Comparison of ENCODE assay signal across 15 mouse cellular contexts in the genomic region with DNA sequence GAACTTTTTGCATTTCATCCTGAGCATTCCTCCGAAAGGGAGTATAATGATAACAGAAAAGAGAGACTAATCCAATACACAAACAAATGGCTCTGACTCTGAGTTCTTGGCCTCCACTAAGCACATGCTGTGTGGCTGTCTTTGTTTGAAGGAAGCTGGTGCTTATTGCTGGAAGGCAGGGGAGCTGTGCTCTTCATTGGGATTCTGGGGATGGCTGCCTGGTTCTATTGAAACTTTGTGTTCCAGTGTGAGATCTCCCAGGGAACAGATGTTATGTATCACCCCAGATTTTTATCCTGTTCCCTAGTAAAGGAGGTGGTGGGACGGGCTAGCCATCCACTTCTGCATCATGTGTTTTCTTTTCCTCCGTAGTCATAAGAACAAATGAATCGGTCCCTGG.
DNase-seq lines count a peak whose midpoint lies in the region; ATAC-seq and TF ChIP-seq lines count a peak whose summit lies in the region.
"Had no signal": no experiment of that assay in that cellular context is flagged by ENCODE, and none has a peak within 500 bp of the region (broad histone marks: within the 10 kb centered on the region; RNA-seq: fewer than 3 reads in every experiment).

No protein-coding gene starts in this region.

- no peaks in the 10 kb centered on the region for H3K27me3 ChIP-seq in kidney, postnatal 0 days (ENCODE audit: insufficient read depth, low read length)
- H3K27me3 ChIP-seq in forebrain, embryonic 13.5 days, result no peaks in the 10 kb centered on the region
- H3K27me3 ChIP-seq in hindbrain, embryonic 13.5 days, result no peaks in the 10 kb centered on the region
- H3K27me3 ChIP-seq in midbrain, embryonic 15.5 days (replicated peaks), result no peaks in the 10 kb centered on the region
- H3K27me3 ChIP-seq: stomach, embryonic 15.5 days had no signal

- H3K4me2 ChIP-seq in kidney, postnatal 0 days (ENCODE audit: low read length), result no peak overlapping the region
- no peak overlapping the region for H3K4me2 ChIP-seq in forebrain, embryonic 13.5 days
- H3K4me2 ChIP-seq in hindbrain, embryonic 13.5 days, result no peak overlapping the region
- H3K4me2 ChIP-seq in midbrain, embryonic 15.5 days, result no peak overlapping the region
- H3K4me2 ChIP-seq: stomach, embryonic 15.5 days had no signal

- no peak overlapping the region for H3K4me3 ChIP-seq in kidney, postnatal 0 days (replicated peaks; ENCODE audit: low read depth, low read length)
- no peak overlapping the region for H3K4me3 ChIP-seq in forebrain, embryonic 13.5 days
- H3K4me3 ChIP-seq in hindbrain, embryonic 13.5 days, result no peak overlapping the region
- H3K4me3 ChIP-seq in midbrain, embryonic 15.5 days, result no peak overlapping the region
- H3K4me3 ChIP-seq: erythroblast, embryonic 14.5 days; stomach, embryonic 15.5 days had no signal

- no peak overlapping the region for H3K9ac ChIP-seq in kidney, postnatal 0 days (ENCODE audit: low read depth, low read length)
- H3K9ac ChIP-seq in forebrain, embryonic 13.5 days, result no peak overlapping the region
- H3K9ac ChIP-seq in hindbrain, embryonic 13.5 days, result no peak overlapping the region
- H3K9ac ChIP-seq in midbrain, embryonic 15.5 days, result no peak overlapping the region
- H3K9ac ChIP-seq: stomach, embryonic 15.5 days had no signal

- no peak for ATAC-seq in kidney, postnatal 0 days (replicated peaks; ENCODE audit: low FRiP score, low read depth)
- ATAC-seq in forebrain, embryonic 13.5 days, result no peak
- ATAC-seq in hindbrain, embryonic 13.5 days (ENCODE audit: low FRiP score), result no peak
- ATAC-seq in midbrain, embryonic 15.5 days (replicated peaks), result no peak
- no peak for ATAC-seq in megakaryocyte-erythroid progenitor cell, adult 5-6 weeks (replicated peaks; ENCODE audit: low FRiP score, low TSS enrichment, poor library complexity, severe bottlenecking)
- ATAC-seq: activated CD4-positive, CD25-positive, alpha-beta regulatory T cell, adult 4 months; CD4-positive, CD25-positive, alpha-beta regulatory T cell, adult 4 months had no signal

- H3K9me3 ChIP-seq in kidney, postnatal 0 days (replicated peaks; ENCODE audit: low read length), result no peaks in the 10 kb centered on the region
- H3K9me3 ChIP-seq in forebrain, embryonic 13.5 days (replicated peaks), result no peaks in the 10 kb centered on the region
- H3K9me3 ChIP-seq in hindbrain, embryonic 13.5 days, result no peaks in the 10 kb centered on the region
- 0 out of 2 replicates have a peak, but pooled peaks cover 3% of the 10 kb centered on the region for H3K9me3 ChIP-seq in midbrain, embryonic 15.5 days
- H3K9me3 ChIP-seq: stomach, embryonic 15.5 days had no signal

- no peak for TF ChIP-seq CTCF in kidney, postnatal 0 days (IDR thresholded peaks at IDR 0.05; ENCODE audit: low read depth)

- 58% methylated on average over 4 of the region's 4 CpGs for WGBS in kidney, postnatal 0 days
- 30% methylated on average over 4 of the region's 4 CpGs for WGBS in forebrain, embryonic 13.5 days
- 34% methylated on average over 4 of the region's 4 CpGs for WGBS in hindbrain, embryonic 13.5 days
- WGBS in midbrain, embryonic 15.5 days, result 27% methylated on average over 4 of the region's 4 CpGs

- DNase-seq in kidney, postnatal 0 days (ENCODE audit: low spot score), result peak; percentile 36
- no peak for DNase-seq in kidney, postnatal 4 days
- DNase-seq in heart, postnatal 4 days, result no peak
- DNase-seq: embryo, embryonic 11 days; layer of hippocampus, adult 9-11 months; right cerebral cortex, postnatal 4 days; thymus, postnatal 25 days had no signal

- no peaks in the 10 kb centered on the region for H3K36me3 ChIP-seq in kidney, postnatal 0 days (ENCODE audit: insufficient read depth, low read length)
- H3K36me3 ChIP-seq in forebrain, embryonic 13.5 days (ENCODE audit: poor library complexity, severe bottlenecking), result no peaks in the 10 kb centered on the region
- H3K36me3 ChIP-seq in hindbrain, embryonic 13.5 days, result no peaks in the 10 kb centered on the region
- no peaks in the 10 kb centered on the region for H3K36me3 ChIP-seq in midbrain, embryonic 15.5 days (replicated peaks)
- H3K36me3 ChIP-seq: stomach, embryonic 15.5 days had no signal

- no peaks in the 10 kb centered on the region for H3K4me1 ChIP-seq in kidney, postnatal 0 days (replicated peaks; ENCODE audit: insufficient read depth, low read length)
- peaks cover 7% of the 10 kb centered on the region for H3K4me1 ChIP-seq in forebrain, embryonic 13.5 days
- H3K4me1 ChIP-seq in hindbrain, embryonic 13.5 days (replicated peaks), result no peaks in the 10 kb centered on the region
- H3K4me1 ChIP-seq in midbrain, embryonic 15.5 days, result no peaks in the 10 kb centered on the region
- H3K4me1 ChIP-seq: stomach, embryonic 15.5 days had no signal

- H3K27ac ChIP-seq in kidney, postnatal 0 days, result no peak overlapping the region
- peak overlapping the region; percentile 6; the same call in 1 of the 2 replicates for H3K27ac ChIP-seq in forebrain, embryonic 13.5 days
- H3K27ac ChIP-seq in hindbrain, embryonic 13.5 days, result peak overlapping the region; percentile 42
- H3K27ac ChIP-seq in midbrain, embryonic 15.5 days, result peak overlapping the region; percentile 38; the same call in 1 of the 2 replicates
- H3K27ac ChIP-seq: stomach, embryonic 15.5 days had no signal
